In the genomic region with DNA sequence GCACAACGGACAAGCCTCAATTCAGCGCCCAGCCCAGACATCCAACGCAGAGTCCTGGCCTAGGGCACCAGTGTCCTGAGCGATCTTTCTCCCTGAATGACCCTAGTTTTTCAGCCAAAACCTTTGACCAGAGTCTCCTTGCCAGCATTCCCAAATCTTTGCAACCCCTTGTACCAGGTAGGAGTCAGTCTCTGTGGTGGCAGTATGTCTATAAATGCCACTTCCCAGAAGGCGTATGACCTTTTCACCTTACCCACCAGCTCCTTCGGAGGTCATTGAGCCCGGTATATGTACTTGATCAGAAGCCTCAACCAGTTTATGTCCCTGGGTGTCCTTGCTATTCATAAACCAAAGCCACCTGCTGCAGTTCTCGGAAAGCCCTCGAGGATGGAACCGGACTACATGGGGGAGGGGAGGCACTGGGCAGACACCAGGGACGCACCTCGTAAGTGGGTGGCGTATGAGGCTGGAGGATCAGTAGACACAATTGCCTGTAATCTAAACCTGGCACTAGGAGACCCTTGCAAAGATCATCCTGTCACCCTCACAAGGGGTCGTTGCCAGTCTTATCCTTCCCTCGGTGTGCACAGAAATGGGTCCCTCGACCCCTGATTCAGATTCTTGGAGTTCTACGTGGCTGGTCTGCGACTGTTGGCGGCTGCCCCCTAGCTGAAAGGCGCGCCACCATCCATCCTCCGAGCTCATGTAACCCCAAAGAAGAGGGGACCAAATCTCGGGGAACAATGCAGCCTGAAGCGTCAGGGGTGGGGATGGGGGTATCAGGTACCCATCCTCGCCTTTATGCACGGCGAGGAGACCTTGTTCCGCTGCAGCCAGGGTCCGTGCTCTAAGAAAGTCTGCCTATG, we compare ENCODE assay signal across 8 mouse cellular contexts. TPM values are rescaled to one million over a fixed set of nuclear protein-coding genes. Genes with fewer than 3 reads are reported as not detected.
DNase-seq lines count a peak whose midpoint lies in the region; ATAC-seq and TF ChIP-seq lines count a peak whose summit lies in the region.

No protein-coding gene starts in this region.

- TF ChIP-seq POLR2A in myocyte (IDR thresholded peaks at IDR 0.05; ENCODE audit: insufficient read length, low read depth), result no peak

- H3K4me2 ChIP-seq in embryonic facial prominence, embryonic 14.5 days (ENCODE audit: low read depth, low read length), result peak overlapping the region; percentile 99
- peak overlapping the region; percentile 83 for H3K4me2 ChIP-seq in heart, embryonic 12.5 days
- peak overlapping the region; percentile 87 for H3K4me2 ChIP-seq in kidney, embryonic 16.5 days (replicated peaks; ENCODE audit: low read depth, low read length)
- peak overlapping the region; percentile 73 for H3K4me2 ChIP-seq in liver, embryonic 11.5 days
- peak overlapping the region; percentile 81 for H3K4me2 ChIP-seq in myocyte (ENCODE audit: low read depth)
- peak overlapping the region; percentile 94 for H3K4me2 ChIP-seq in stomach, embryonic 16.5 days (ENCODE audit: low read depth, low read length)

- DNase-seq in 3134 (ENCODE audit: extremely low read depth, insufficient read length, low spot score), result peak; percentile 78
- DNase-seq in adrenal gland, postnatal 25 days, result peak; percentile 65
- DNase-seq in embryonic facial prominence, embryonic 14.5 days (ENCODE audit: low spot score), result peak; percentile 88
- peak; percentile 56 for DNase-seq in liver, embryonic 11.5 days (ENCODE audit: low spot score)

- ATAC-seq in embryonic facial prominence, embryonic 14.5 days (ENCODE audit: low read depth), result peak; percentile 38; the same call in 1 of the 2 replicates
- ATAC-seq in heart, embryonic 12.5 days (ENCODE audit: insufficient number of reproducible peaks, low FRiP score), result peak; percentile 40
- ATAC-seq in kidney, embryonic 16.5 days (ENCODE audit: low FRiP score, low TSS enrichment), result peak; percentile 24
- peak; percentile 24; the same call in 1 of the 2 replicates for ATAC-seq in liver, embryonic 11.5 days (replicated peaks; ENCODE audit: low FRiP score)
- peak; percentile 30; the same call in 1 of the 2 replicates for ATAC-seq in stomach, embryonic 16.5 days (ENCODE audit: insufficient read depth, low FRiP score)

- H3K4me3 ChIP-seq in embryonic facial prominence, embryonic 14.5 days (ENCODE audit: low read depth, low read length), result peak overlapping the region; percentile 79
- peak overlapping the region; percentile 83 for H3K4me3 ChIP-seq in heart, embryonic 12.5 days
- peak overlapping the region; percentile 87 for H3K4me3 ChIP-seq in kidney, embryonic 16.5 days (ENCODE audit: low read length)
- peak overlapping the region; percentile 68 for H3K4me3 ChIP-seq in liver, embryonic 11.5 days (ENCODE audit: low read depth, low read length)
- peak overlapping the region; percentile 80 for H3K4me3 ChIP-seq in myocyte
- peak overlapping the region; percentile 78 for H3K4me3 ChIP-seq in stomach, embryonic 16.5 days (replicated peaks; ENCODE audit: low read length)

- peak overlapping the region; percentile 89 for H3K9ac ChIP-seq in embryonic facial prominence, embryonic 14.5 days (ENCODE audit: low read depth, low read length)
- peak overlapping the region; percentile 94 for H3K9ac ChIP-seq in heart, embryonic 12.5 days
- peak overlapping the region; percentile 94 for H3K9ac ChIP-seq in kidney, embryonic 16.5 days (replicated peaks; ENCODE audit: low read length)
- peak overlapping the region; percentile 52 for H3K9ac ChIP-seq in liver, embryonic 11.5 days (ENCODE audit: low read depth, low read length)
- H3K9ac ChIP-seq in stomach, embryonic 16.5 days (ENCODE audit: low read length), result peak overlapping the region; percentile 84

- no peaks in the 10 kb centered on the region for H3K27me3 ChIP-seq in embryonic facial prominence, embryonic 14.5 days (replicated peaks; ENCODE audit: control insufficient read depth, insufficient read depth, low read length)
- H3K27me3 ChIP-seq in heart, embryonic 12.5 days (replicated peaks), result no peaks in the 10 kb centered on the region
- no peaks in the 10 kb centered on the region for H3K27me3 ChIP-seq in kidney, embryonic 16.5 days (ENCODE audit: insufficient read depth, low read length)
- H3K27me3 ChIP-seq in liver, embryonic 11.5 days (replicated peaks; ENCODE audit: control insufficient read depth, insufficient read depth, low read length), result peaks cover 38% of the 10 kb centered on the region
- H3K27me3 ChIP-seq in myocyte (ENCODE audit: control insufficient read depth, insufficient read depth, insufficient read length), result no peaks in the 10 kb centered on the region
- no peaks in the 10 kb centered on the region for H3K27me3 ChIP-seq in stomach, embryonic 16.5 days (ENCODE audit: control insufficient read depth, insufficient read depth, low read length)

- H3ac ChIP-seq in myocyte (ENCODE audit: control insufficient read depth, insufficient read length), result peak overlapping the region; percentile 68

- H3K9me3 ChIP-seq in embryonic facial prominence, embryonic 14.5 days (ENCODE audit: control insufficient read depth, low read length), result no peaks in the 10 kb centered on the region
- H3K9me3 ChIP-seq in heart, embryonic 12.5 days (replicated peaks), result no peaks in the 10 kb centered on the region
- no peaks in the 10 kb centered on the region for H3K9me3 ChIP-seq in kidney, embryonic 16.5 days (ENCODE audit: low read length)
- no peaks in the 10 kb centered on the region for H3K9me3 ChIP-seq in liver, embryonic 11.5 days (ENCODE audit: control insufficient read depth, low read length)
- no peaks in the 10 kb centered on the region for H3K9me3 ChIP-seq in stomach, embryonic 16.5 days (replicated peaks; ENCODE audit: control insufficient read depth, low read length)

- peaks cover 24% of the 10 kb centered on the region for H3K79me2 ChIP-seq in myocyte (ENCODE audit: control insufficient read depth, insufficient read depth)

- peak overlapping the region; percentile 96 for H3K27ac ChIP-seq in embryonic facial prominence, embryonic 14.5 days (replicated peaks; ENCODE audit: low read depth, low read length)
- H3K27ac ChIP-seq in heart, embryonic 12.5 days (ENCODE audit: poor library complexity, severe bottlenecking), result peak overlapping the region; percentile 97
- H3K27ac ChIP-seq in kidney, embryonic 16.5 days (ENCODE audit: low read length), result peak overlapping the region; percentile 97
- H3K27ac ChIP-seq in liver, embryonic 11.5 days (ENCODE audit: low read depth, low read length), result peak overlapping the region; percentile 87; the same call in 1 of the 2 replicates
- H3K27ac ChIP-seq in stomach, embryonic 16.5 days (ENCODE audit: low read length), result peak overlapping the region; percentile 96

- peaks cover 6% of the 10 kb centered on the region; the same call in 1 of the 2 replicates for H3K4me1 ChIP-seq in embryonic facial prominence, embryonic 14.5 days (ENCODE audit: control insufficient read depth, insufficient read depth, low read length)
- peaks cover 19% of the 10 kb centered on the region for H3K4me1 ChIP-seq in heart, embryonic 12.5 days (replicated peaks)
- peaks cover 29% of the 10 kb centered on the region for H3K4me1 ChIP-seq in kidney, embryonic 16.5 days (ENCODE audit: insufficient read depth, low read length)
- H3K4me1 ChIP-seq in liver, embryonic 11.5 days (replicated peaks; ENCODE audit: control insufficient read depth, insufficient read depth, low read length), result 0 out of 2 replicates have a peak, but pooled peaks cover 2% of the 10 kb centered on the region
- peaks cover 10% of the 10 kb centered on the region; the same call in 1 of the 2 replicates for H3K4me1 ChIP-seq in stomach, embryonic 16.5 days (ENCODE audit: control insufficient read depth, insufficient read depth, low read length)

- H3K36me3 ChIP-seq in embryonic facial prominence, embryonic 14.5 days (ENCODE audit: control insufficient read depth, insufficient read depth, low read length), result no peaks in the 10 kb centered on the region
- no peaks in the 10 kb centered on the region for H3K36me3 ChIP-seq in heart, embryonic 12.5 days
- H3K36me3 ChIP-seq in kidney, embryonic 16.5 days (ENCODE audit: insufficient read depth, low read length), result no peaks in the 10 kb centered on the region
- H3K36me3 ChIP-seq in liver, embryonic 11.5 days (ENCODE audit: control insufficient read depth, insufficient read depth, low read length), result no peaks in the 10 kb centered on the region
- no peaks in the 10 kb centered on the region for H3K36me3 ChIP-seq in myocyte (ENCODE audit: control insufficient read depth, insufficient read depth)
- H3K36me3 ChIP-seq in stomach, embryonic 16.5 days (ENCODE audit: control insufficient read depth, insufficient read depth, low read length), result no peaks in the 10 kb centered on the region

- WGBS in embryonic facial prominence, embryonic 14.5 days, result under 1% methylated on average over 28 of the region's 29 CpGs
- under 1% methylated on average over 29 of the region's 29 CpGs for WGBS in heart, embryonic 12.5 days
- WGBS in kidney, embryonic 16.5 days, result 0% methylated on average over 27 of the region's 29 CpGs
- WGBS in liver, embryonic 11.5 days, result 1% methylated on average over 29 of the region's 29 CpGs
- WGBS in stomach, embryonic 16.5 days, result under 1% methylated on average over 29 of the region's 29 CpGs

TF ChIP-seq in myocyte, 11 proteins besides CTCF, POLR2A, EP300 and RAD21 (continues in another document):
- TF ChIP-seq TCF12 (IDR thresholded peaks at IDR 0.05; ENCODE audit: insufficient read depth, poor library complexity, severe bottlenecking), result no peak
- TF ChIP-seq E2F4 (IDR thresholded peaks at IDR 0.05; ENCODE audit: insufficient read depth), result no peak
- TF ChIP-seq TCF3 (IDR thresholded peaks at IDR 0.05; ENCODE audit: insufficient read length, low read depth), result no peak
- TF ChIP-seq MYOG (IDR thresholded peaks at IDR 0.05; ENCODE audit: control insufficient read depth in 1 of 3, insufficient read depth in 1 of 3, insufficient read length in 2 of 3, low read depth in 2 of 3), result peak in 1 of 3 experiments; percentile 58
- TF ChIP-seq MYOD1 (IDR thresholded peaks at IDR 0.05; ENCODE audit: control insufficient read depth in 1 of 3, insufficient read length in 2 of 3, low read depth in 2 of 3), result peak in 2 of 3 experiments; percentile 13 to 64
- no peak for TF ChIP-seq SRF (IDR thresholded peaks at IDR 0.05; ENCODE audit: control insufficient read depth, insufficient read length, low read depth)
- TF ChIP-seq MAX (IDR thresholded peaks at IDR 0.05; ENCODE audit: low read depth), result peak; percentile 12
- TF ChIP-seq USF1 (IDR thresholded peaks at IDR 0.05; ENCODE audit: low read depth), result no peak
- peak; percentile 44 for TF ChIP-seq POLR2AphosphoS2 (IDR thresholded peaks at IDR 0.05; ENCODE audit: insufficient read length, low read depth)

RNA-seq across cellular contexts. Expression of a gene that starts 0.6 kb away (rescaled TPM):
- total RNA-seq in adrenal gland, postnatal 25 days (2021), result 115 and 135 TPM in 2 replicates
- polyA plus RNA-seq in embryonic facial prominence, embryonic 14.5 days (2014; fragmentation: Nextera tagmentation; extraction: Ambion mirVana), result 94.6 and 105 TPM in 2 replicates
- 135 and 138 TPM in 2 replicates for polyA plus RNA-seq in heart, embryonic 12.5 days (2016; fragmentation: Nextera tagmentation; extraction: Ambion mirVana)
- 149 and 153 TPM in 2 replicates for polyA plus RNA-seq in kidney, embryonic 16.5 days (2015; fragmentation: Nextera tagmentation; extraction: Ambion mirVana)
- 48.5 and 55.3 TPM in 2 replicates for polyA plus RNA-seq in liver, embryonic 11.5 days (2014; fragmentation: Nextera tagmentation; extraction: Ambion mirVana)
- polyA plus RNA-seq in myocyte (2012; fragmentation: generic; extraction: Trizol), result 12.7 TPM
- polyA plus RNA-seq in stomach, embryonic 16.5 days (2015; fragmentation: Nextera tagmentation; extraction: Ambion mirVana), result 68.5 and 71.3 TPM in 2 replicates

Comparison
In these comparisons a context has a peak if more than half of its experiments do, and no peak if none do; other contexts are left out.
1. Peak in every context shown above with its lines: DNase-seq, ATAC-seq, H3K4me3 ChIP-seq and H3K27ac ChIP-seq.